Mouse (Mus musculus): ENCODE data around the gene Acta2. TPM values are rescaled to one million over a fixed set of nuclear protein-coding genes. Genes with fewer than 3 reads are reported as not detected.

Acta2 gene
- polyA plus RNA-seq, 1 experiment from 2014 or later, result 787 TPM

- ATAC-seq (peak; percentile 26), DNase-seq (ENCODE audit: low read depth, low spot score) (no peak)
- TF ChIP-seq CTCF (IDR thresholded peaks at IDR 0.05), result no peak
- CTCF ChIA-PET, result interaction anchor here (0.9 to 1.5 kb wide), 5 partner anchors 12 to 191 kb away, joined by 3 read pairs; no protein-coding TSS in a partner anchor
- no peaks in the 10 kb centered on the region for H3K27me3 ChIP-seq
- POLR2A ChIA-PET, result interaction anchor here (0.6 to 1.4 kb wide), 4 partner anchors 12 to 39 kb away, joined by 3 to 4 read pairs (median 3); no protein-coding TSS in a partner anchor
- in situ Hi-C loops (cut with MboI; ENCODE audit: low pct_unique_long_range_greater_than_20kb), result no loop called here
Measured at GRCm38 (mm10) chr19:34290872-34291341, 35.5 kb upstream of the Acta2 start.

DNA sequence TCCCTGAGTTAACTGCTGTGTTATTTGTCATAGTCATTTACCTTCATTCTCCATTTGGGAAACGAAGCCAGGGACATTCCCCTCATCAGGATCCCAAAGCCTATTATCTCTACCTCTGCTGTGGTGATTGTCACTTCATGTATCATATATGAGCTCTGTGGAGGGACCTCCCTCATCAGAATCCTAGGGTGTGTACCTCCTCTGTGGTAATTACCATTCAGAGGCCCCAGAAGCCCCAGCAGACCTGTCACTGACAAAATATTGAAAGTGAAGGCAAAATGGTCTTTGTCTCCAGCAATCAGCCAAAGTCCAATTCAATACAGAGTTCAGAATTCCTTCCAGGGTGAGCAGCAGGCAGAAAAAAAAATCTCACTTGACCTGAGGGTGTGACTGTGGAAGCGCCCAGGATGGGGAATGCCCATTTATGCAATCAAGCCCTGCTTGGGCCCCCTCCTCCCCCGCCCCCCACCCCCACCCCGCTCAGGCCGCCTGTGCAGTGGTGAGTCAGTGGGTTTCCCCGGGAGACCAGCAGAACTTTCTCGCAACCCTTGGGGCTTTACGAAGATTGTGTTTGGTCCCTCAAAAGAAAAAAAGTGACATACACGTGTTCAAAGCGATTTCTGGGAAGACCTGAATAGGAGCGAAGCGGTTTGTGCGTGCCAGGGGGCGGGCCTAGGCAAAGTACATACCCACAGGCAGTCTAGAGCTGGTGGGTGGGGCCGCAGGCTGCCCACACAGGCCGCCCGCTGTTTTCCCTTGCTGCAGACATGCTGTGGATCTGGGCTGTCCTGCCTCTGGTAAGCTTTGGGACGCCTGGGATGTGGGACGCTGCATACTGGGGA is 34.8 kb upstream of the Acta2 start, which contains the start of gene Fas:
TSS of gene Fas (plus strand) at position 719 of the 842 bp plus-strand sequence.
- DNase-seq (ENCODE audit: low read depth, low spot score) (peak; percentile 64), ATAC-seq (peak; percentile 92)
- ChIA-PET CTCF (interaction anchor here (1.0 to 1.4 kb wide), 5 partner anchors 10 to 191 kb away, joined by 3 read pairs; no protein-coding TSS in a partner anchor), POLR2A (interaction anchor here (0.8 kb wide), 1 partner anchor 38 kb away, joined by 4 read pairs; no protein-coding TSS in a partner anchor)
- no peaks in the 10 kb centered on the region for H3K27me3 ChIP-seq
- no peak for TF ChIP-seq CTCF (IDR thresholded peaks at IDR 0.05)
- in situ Hi-C loops (cut with MboI; ENCODE audit: low pct_unique_long_range_greater_than_20kb), result loop anchor here (5.0 kb wide), 1 partner anchor 38 kb away; no protein-coding TSS in a partner anchor

GRCm38 (mm10) chr19:34288696-34289095 is 33.3 kb upstream of the Acta2 start:
- in situ Hi-C loops (cut with MboI; ENCODE audit: low pct_unique_long_range_greater_than_20kb), result loop anchor here (5.0 kb wide), 1 partner anchor 36 kb away; no protein-coding TSS in a partner anchor
- POLR2A ChIA-PET, result no interaction called here
- DNase-seq (ENCODE audit: low read depth, low spot score), result no peak
- no peak for ATAC-seq
- TF ChIP-seq CTCF (IDR thresholded peaks at IDR 0.05), result no peak
- no peaks in the 10 kb centered on the region for H3K27me3 ChIP-seq
- CTCF ChIA-PET, result interaction anchor here (1.3 to 9.1 kb wide), 3 partner anchors 9 to 44 kb away, joined by 3 to 69 read pairs (median 3); no protein-coding TSS in a partner anchor

DNA sequence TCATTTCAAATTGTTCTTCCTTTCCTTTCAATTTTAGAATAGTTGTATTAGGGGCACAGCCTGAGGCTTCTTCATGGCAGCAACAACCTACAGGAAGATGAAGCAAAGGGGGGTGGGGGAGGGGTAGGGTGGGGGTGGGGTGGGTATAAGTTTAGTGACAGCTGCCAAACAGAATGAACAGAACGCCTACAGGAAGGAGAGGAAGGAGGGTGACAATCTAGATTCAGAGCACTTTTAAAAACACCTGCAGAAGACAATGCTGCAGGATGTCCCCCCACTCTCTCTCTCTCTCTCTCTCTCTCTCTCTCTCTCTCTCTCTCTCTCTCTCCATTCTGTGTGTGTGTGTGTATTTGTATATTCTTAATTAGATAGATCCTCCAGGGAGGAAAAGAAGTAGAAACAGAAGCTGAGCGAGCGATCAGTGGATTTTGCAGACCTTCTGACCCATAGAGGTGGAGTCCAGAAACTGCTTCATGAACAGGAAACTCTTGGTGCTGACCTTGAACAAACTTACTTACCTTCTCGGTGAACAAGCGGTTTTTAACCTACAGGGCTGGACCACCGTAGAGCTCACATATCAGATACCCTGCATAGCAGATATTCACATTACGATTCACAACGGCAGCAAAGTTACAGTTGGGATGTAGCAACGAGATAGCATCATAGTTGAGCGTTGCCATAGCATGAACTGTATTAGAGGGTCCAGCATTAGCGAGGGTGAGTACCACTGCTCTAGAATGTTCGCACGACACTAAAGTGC is 32.4 kb upstream of the Acta2 start:
- no peak for TF ChIP-seq CTCF (IDR thresholded peaks at IDR 0.05)
- POLR2A ChIA-PET, result no interaction called here
- in situ Hi-C loops (cut with MboI; ENCODE audit: low pct_unique_long_range_greater_than_20kb), result loop anchor here (5.0 kb wide), 1 partner anchor 36 kb away; no protein-coding TSS in a partner anchor

DNA sequence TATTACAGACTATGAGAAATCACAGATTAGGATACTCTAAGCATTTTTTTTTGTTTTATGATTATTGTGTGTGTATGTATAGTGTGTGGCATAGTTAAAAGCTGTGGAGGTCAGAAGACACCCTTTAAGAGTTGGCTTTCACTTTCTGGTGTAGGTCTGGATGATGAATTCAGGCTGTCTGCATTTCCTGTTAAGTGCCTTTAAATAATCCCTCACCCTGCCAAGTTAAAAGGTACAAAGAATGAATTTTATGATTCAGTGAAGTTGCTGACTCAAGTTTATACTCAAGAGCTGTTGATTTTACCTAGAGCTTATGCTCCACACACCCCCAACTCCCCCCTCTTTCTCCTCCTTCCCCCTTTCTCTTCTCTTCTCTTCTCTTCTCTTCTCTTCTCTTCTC is 31.8 kb upstream of the Acta2 start:
- H3K27me3 ChIP-seq, result no peaks in the 10 kb centered on the region
- TF ChIP-seq CTCF (IDR thresholded peaks at IDR 0.05), result no peak
- ChIA-PET POLR2A (no interaction called here), CTCF (interaction anchor here (1.3 to 9.1 kb wide), 2 partner anchors 20 to 42 kb away, joined by 3 to 69 read pairs; no protein-coding TSS in a partner anchor)
- ATAC-seq (no peak), DNase-seq (ENCODE audit: low read depth, low spot score) (no peak)
- in situ Hi-C loops (cut with MboI; ENCODE audit: low pct_unique_long_range_greater_than_20kb), result loop anchor here (5.0 kb wide), 1 partner anchor 35 kb away; no protein-coding TSS in a partner anchor

More for the DNA sequence above, 32.4 kb upstream of the Acta2 start:
- ATAC-seq, result no peak
- CTCF ChIA-PET, result interaction anchor here (1.3 to 9.1 kb wide), 3 partner anchors 19 to 43 kb away, joined by 3 to 69 read pairs (median 3); no protein-coding TSS in a partner anchor
- no peak for DNase-seq (ENCODE audit: low read depth, low spot score)
- no peaks in the 10 kb centered on the region for H3K27me3 ChIP-seq

DNA sequence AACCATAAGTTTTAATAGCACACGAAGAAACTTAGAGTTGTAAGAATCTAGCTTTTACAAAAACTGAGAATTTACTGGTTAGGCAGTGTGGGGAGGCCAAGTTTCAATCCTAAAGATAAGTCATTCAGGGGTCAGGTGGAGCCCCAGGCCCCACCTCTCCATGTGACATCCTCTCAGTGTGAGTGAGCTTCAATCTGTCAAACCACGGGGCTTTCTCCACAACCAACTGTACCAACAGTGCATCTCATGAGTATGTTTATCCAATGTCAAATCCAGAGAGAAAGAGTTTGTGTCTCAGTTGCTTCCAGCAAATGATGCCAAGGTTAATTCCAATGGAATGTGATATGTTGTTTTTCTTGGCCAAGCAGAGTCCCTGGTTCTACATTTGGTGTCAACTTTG is 29.4 kb upstream of the Acta2 start:
- TF ChIP-seq CTCF (IDR thresholded peaks at IDR 0.05), result peak; percentile 31

DNA sequence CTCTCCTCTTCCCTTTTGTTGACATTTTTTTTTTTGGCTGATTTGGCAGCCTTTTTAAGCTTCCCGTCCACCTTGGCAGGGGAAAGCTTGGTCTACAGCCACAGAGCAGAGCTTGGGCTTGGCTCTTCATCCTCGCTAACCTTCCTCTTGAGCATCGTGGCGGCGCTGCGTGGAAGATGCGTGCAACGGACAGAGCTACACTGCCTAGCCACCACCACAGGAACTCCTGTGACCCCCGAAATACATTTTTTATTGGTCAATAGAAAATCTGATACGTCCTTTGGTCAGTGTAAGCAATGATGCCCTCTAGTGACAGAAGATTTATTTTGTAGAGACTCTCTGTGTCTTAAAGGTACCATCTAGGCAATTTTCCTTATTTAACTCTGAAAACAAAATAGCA is 29.0 kb upstream of the Acta2 start:
- CTCF ChIA-PET, result interaction anchor here (0.6 to 9.1 kb wide), 12 partner anchors 10 to 132 kb away, joined by 3 to 69 read pairs (median 4); partner anchors contain the start of gene Acta2
- ATAC-seq (peak; percentile 58), DNase-seq (ENCODE audit: low read depth, low spot score) (no peak)
- in situ Hi-C loops (cut with MboI; ENCODE audit: low pct_unique_long_range_greater_than_20kb), result no loop called here
- no peaks in the 10 kb centered on the region for H3K27me3 ChIP-seq
- POLR2A ChIA-PET, result interaction anchor here (1.2 kb wide), 1 partner anchor 19 kb away, joined by 3 read pairs; no protein-coding TSS in a partner anchor
- TF ChIP-seq CTCF (IDR thresholded peaks at IDR 0.05), result peak; percentile 66

More for the DNA sequence above, 29.4 kb upstream of the Acta2 start:
- CTCF ChIA-PET, result interaction anchor here (0.9 to 9.1 kb wide), 10 partner anchors 12 to 51 kb away, joined by 3 to 69 read pairs (median 5); partner anchors contain the start of gene Acta2
- in situ Hi-C loops (cut with MboI; ENCODE audit: low pct_unique_long_range_greater_than_20kb), result loop anchor here (5.0 kb wide), 1 partner anchor 33 kb away; no protein-coding TSS in a partner anchor
- ATAC-seq, result peak; percentile 58
- POLR2A ChIA-PET, result interaction anchor here (1.2 kb wide), 1 partner anchor 19 kb away, joined by 3 read pairs; no protein-coding TSS in a partner anchor
- DNase-seq (ENCODE audit: low read depth, low spot score), result no peak
- H3K27me3 ChIP-seq, result no peaks in the 10 kb centered on the region

- DNase-seq (ENCODE audit: low read depth, low spot score), result no peak
- no peaks in the 10 kb centered on the region for H3K27me3 ChIP-seq
- TF ChIP-seq CTCF (IDR thresholded peaks at IDR 0.05), result no peak
- ATAC-seq, result no peak
- in situ Hi-C loops (cut with MboI; ENCODE audit: low pct_unique_long_range_greater_than_20kb), result no loop called here
- ChIA-PET CTCF (interaction anchor here (0.6 to 9.1 kb wide), 8 partner anchors 9 to 131 kb away, joined by 3 to 69 read pairs (median 7); no protein-coding TSS in a partner anchor), POLR2A (interaction anchor here (1.1 kb wide), 1 partner anchor 29 kb away, joined by 4 read pairs; no protein-coding TSS in a partner anchor)
Measured at GRCm38 (mm10) chr19:34283614-34284013, 28.2 kb upstream of the Acta2 start.

GRCm38 (mm10) chr19:34278078-34278477 is 22.7 kb upstream of the Acta2 start:
- TF ChIP-seq CTCF (IDR thresholded peaks at IDR 0.05), result no peak
- H3K27me3 ChIP-seq, result no peaks in the 10 kb centered on the region
- POLR2A ChIA-PET, result no interaction called here

More at GRCm38 (mm10) chr19:34278078-34278477, 22.7 kb upstream of the Acta2 start:
- CTCF ChIA-PET, result interaction anchor here (1.1 to 2.1 kb wide), 4 partner anchors 12 to 19 kb away, joined by 3 to 5 read pairs (median 3); partner anchors contain the start of gene Fas
- DNase-seq (ENCODE audit: low read depth, low spot score) (no peak), ATAC-seq (no peak)
- in situ Hi-C loops (cut with MboI; ENCODE audit: low pct_unique_long_range_greater_than_20kb), result no loop called here
